Mouse (Mus musculus) heart, postnatal 14 days (tissue): ENCODE measurements at regions not wholly inside any gene's neighbourhood (a gene's known extent, or its start where the extent isn't known, plus 50 kb on each side); places are given as distances from the start of the nearest gene placed in this dataset.
"Not testable (repeated sequence)": the region's sequence is repeated elsewhere in the genome, so short reads cannot be mapped to it uniquely, and the experiment has no call there.

Experiments used
- DNase-seq, 2 experiments: peaks; one replicate each; pipeline ENCODE4 v3.0.0; 2021 to 2022
- intact Hi-C: fragments of 180-260 bp; cut with DNase I; formaldehyde crosslinking; loops from one replicate; pipeline ENCODE4 v1.15.1; 2025

- intact Hi-C loops: loop anchor here (1.0 to 10.0 kb wide), 4 partner anchors 119 to 357 kb away; no protein-coding TSS in a partner anchor
- no peak for DNase-seq
Observed at GRCm38 (mm10) chr2:71597956-71598355, 51.4 kb upstream of the Dlx2 start.

GRCm38 (mm10) chr2:71598368-71598767 lies 51.8 kb upstream of the Dlx2 start:
- intact Hi-C loops: loop anchor here (1.0 to 10.0 kb wide), 4 partner anchors 119 to 356 kb away; no protein-coding TSS in a partner anchor
- DNase-seq: no peak

- peak; percentile 81 to 90 for DNase-seq
- intact Hi-C loops: loop anchor here (1.0 to 10.0 kb wide), 5 partner anchors 119 to 356 kb away; no protein-coding TSS in a partner anchor
Observed at GRCm38 (mm10) chr2:71598778-71599177, 52.2 kb upstream of the Dlx2 start.

GRCm38 (mm10) chr2:71600213-71600612 lies 53.7 kb upstream of the Dlx2 start:
- no peak for DNase-seq
- intact Hi-C loops: no loop called here

GRCm38 (mm10) chr2:71600999-71601398 lies 54.4 kb upstream of the Dlx2 start:
- no peak for DNase-seq
- intact Hi-C loops: no loop called here

- intact Hi-C loops, DNase-seq: not testable (repeated sequence)
Observed at GRCm38 (mm10) chr2:71603796-71604195, 57.2 kb upstream of the Dlx2 start.

- intact Hi-C loops: no loop called here
- DNase-seq: no peak
Observed at GRCm38 (mm10) chr2:71605606-71606005, 59.1 kb upstream of the Dlx2 start.

- DNase-seq: no peak
- intact Hi-C loops: no loop called here
Observed at GRCm38 (mm10) chr2:71607087-71607502, 60.5 kb upstream of the Dlx2 start.

- DNase-seq: no peak
- intact Hi-C loops: no loop called here
Observed at GRCm38 (mm10) chr2:71613216-71613615, 66.7 kb upstream of the Dlx2 start.

GRCm38 (mm10) chr2:71616526-71616925 lies 70.0 kb upstream of the Dlx2 start:
- intact Hi-C loops: loop anchor here (5.0 kb wide), 1 partner anchor 196 kb away; no protein-coding TSS in a partner anchor
- no peak for DNase-seq

- intact Hi-C loops: no loop called here
- DNase-seq: no peak
Observed at GRCm38 (mm10) chr2:71621458-71621857, 74.9 kb upstream of the Dlx2 start.

- intact Hi-C loops: no loop called here
- DNase-seq: no peak
Observed at GRCm38 (mm10) chr2:71622532-71623099, 76.1 kb upstream of the Dlx2 start.

- intact Hi-C loops: no loop called here
- peak in 1 of 2 experiments; percentile 12 for DNase-seq
Observed at GRCm38 (mm10) chr2:71623134-71623533, 76.6 kb upstream of the Dlx2 start.

GRCm38 (mm10) chr2:71625298-71625902 lies 78.8 kb upstream of the Dlx2 start:
- no peak for DNase-seq
- intact Hi-C loops: no loop called here

- no peak for DNase-seq
- intact Hi-C loops: no loop called here
Observed at GRCm38 (mm10) chr2:71626404-71626803, 79.8 kb upstream of the Dlx2 start.

- peak; percentile 8 to 19 for DNase-seq
- intact Hi-C loops: no loop called here
Observed at GRCm38 (mm10) chr2:71627097-71627755, 80.7 kb upstream of the Dlx2 start.

GRCm38 (mm10) chr2:71628821-71629220 lies 82.3 kb upstream of the Dlx2 start:
- intact Hi-C loops: no loop called here
- no peak for DNase-seq

- peak; percentile 16 to 33 for DNase-seq
- intact Hi-C loops: no loop called here
Observed at GRCm38 (mm10) chr2:71629301-71630142, 83.0 kb upstream of the Dlx2 start.

GRCm38 (mm10) chr2:71630143-71630463 lies 83.5 kb upstream of the Dlx2 start:
- intact Hi-C loops: no loop called here
- no peak for DNase-seq

GRCm38 (mm10) chr2:71633471-71633870 lies 86.9 kb upstream of the Dlx2 start:
- DNase-seq: no peak
- intact Hi-C loops: no loop called here

GRCm38 (mm10) chr2:71634471-71634870 lies 87.9 kb upstream of the Dlx2 start:
- intact Hi-C loops: no loop called here
- no peak for DNase-seq
